Mouse (Mus musculus): ENCODE measurements at regions not wholly inside any gene's neighbourhood (a gene's known extent, or its start where the extent isn't known, plus 50 kb on each side); places are given as distances from the start of the nearest gene placed in this dataset.

- no peak for TF ChIP-seq POLR2A (IDR thresholded peaks at IDR 0.05; ENCODE audit: insufficient read length, low read depth)
- no peak for TF ChIP-seq TCF12 (IDR thresholded peaks at IDR 0.05; ENCODE audit: insufficient read depth, poor library complexity, severe bottlenecking)
- no peak for TF ChIP-seq MYOD1 (IDR thresholded peaks at IDR 0.05; ENCODE audit: control insufficient read depth in 1 of 3, insufficient read length in 2 of 3, low read depth in 2 of 3)
- TF ChIP-seq E2F4 (IDR thresholded peaks at IDR 0.05; ENCODE audit: insufficient read depth) = no peak
- TF ChIP-seq SRF (IDR thresholded peaks at IDR 0.05; ENCODE audit: control insufficient read depth, insufficient read length, low read depth) = no peak
- TF ChIP-seq REST (IDR thresholded peaks at IDR 0.05; ENCODE audit: insufficient read depth, insufficient read length) = no peak
- TF ChIP-seq USF1 (IDR thresholded peaks at IDR 0.05; ENCODE audit: low read depth) = no peak
- TF ChIP-seq MAX (IDR thresholded peaks at IDR 0.05; ENCODE audit: low read depth) = no peak
Measured at GRCm38 (mm10) chr9:52243032-52243431, 74.7 kb upstream of the Zc3h12c start.
